Mouse (Mus musculus) limb, embryonic 11.5 days (tissue): ENCODE measurements around the gene Atl1. TPM values are rescaled to one million over a fixed set of nuclear protein-coding genes. Genes with fewer than 3 reads are reported as not detected.

Source experiments
- ATAC-seq: fragments of 200-750 bp; cut with Nextera tagmentation; 2 replicates; pipeline ENCODE4 v1.8.0; 2017; ENCODE audit warnings: low read depth; ENCODE audit not compliant: insufficient number of reproducible peaks, low FRiP score, low TSS enrichment
- DNase-seq: peaks from one replicate; pipeline ENCODE4 v3.0.0-alpha.2; 2015; ENCODE audit warnings: low spot score
- H3K27ac ChIP-seq: fragments of 300-500 bp; sonication (generic); replicated peaks from 2 replicates; pipeline ENCODE4 v1.5.1; 2014; ENCODE audit warnings: low read depth, mild to moderate bottlenecking, low read length
- H3K27me3 ChIP-seq: fragments of 300-500 bp; sonication (generic); 2 replicates; pipeline ENCODE4 v1.6.1; 2014; ENCODE audit warnings: mild to moderate bottlenecking, low read length, mixed read lengths; ENCODE audit not compliant: control insufficient read depth, insufficient read depth
- H3K36me3 ChIP-seq: fragments of 300-500 bp; sonication (generic); 2 replicates; pipeline ENCODE4 v1.6.1; 2014; ENCODE audit warnings: mild to moderate bottlenecking, low read length, moderate library complexity, mixed read lengths; ENCODE audit not compliant: control insufficient read depth, insufficient read depth
- H3K4me1 ChIP-seq: fragments of 300-500 bp; sonication (generic); 2 replicates; pipeline ENCODE4 v1.6.1; 2014; ENCODE audit warnings: low read length, mixed read lengths; ENCODE audit not compliant: control insufficient read depth, insufficient read depth
- H3K4me2 ChIP-seq: fragments of 300-500 bp; sonication (generic); 2 replicates; pipeline ENCODE4 v1.6.1; 2014; ENCODE audit warnings: low read depth, mild to moderate bottlenecking, moderate library complexity; ENCODE audit not compliant: severe bottlenecking
- H3K4me3 ChIP-seq: fragments of 300-500 bp; sonication (generic); 2 replicates; pipeline ENCODE4 v1.5.1; 2014; ENCODE audit warnings: low read depth, low read length
- H3K9ac ChIP-seq: fragments of 300-500 bp; sonication (generic); 2 replicates; pipeline ENCODE4 v1.6.1; 2014; ENCODE audit warnings: mild to moderate bottlenecking, low read length
- H3K9me3 ChIP-seq: fragments of 300-500 bp; sonication (generic); 2 replicates; pipeline ENCODE4 v1.6.1; 2016; ENCODE audit warnings: low read length; ENCODE audit not compliant: control insufficient read depth
- WGBS: fragments of 180-500 bp; shearing (Covaris S2); extraction: QIAGEN DNeasy Blood & Tissue Kit; methylation state at CpG from one replicate; pipeline ENCODE4 v1.1.7; 2014; 5-methylcytosine and 5-hydroxymethylcytosine counted together
- polyA plus RNA-seq: library from polyadenylated mRNA; unstranded; fragments of >200 nt; fragmentation: Nextera tagmentation; extraction: Ambion mirVana; gene quantifications from 2 replicates; pipeline ENCODE4 v1.2.1, GENCODE M21; 2014

The Atl1 gene
- polyA plus RNA-seq, 1 experiment from 2014 or later, result 2.9 TPM

GRCm38 (mm10) chr12:69890051-69890450 is 2.4 kb upstream of the Atl1 start:
- Histone ChIP-seq H3K9me3 (no peaks in the 10 kb centered on the region), H3K27me3 (no peaks in the 10 kb centered on the region), H3K9ac (no peak overlapping the region), H3K36me3 (no peaks in the 10 kb centered on the region), H3K27ac (no peak overlapping the region; the same call in 1 of the 2 replicates), H3K4me2 (no peak overlapping the region), H3K4me3 (no peak overlapping the region), H3K4me1 (0 out of 2 replicates have a peak, but pooled peaks cover 5% of the 10 kb centered on the region)
- DNase-seq, result no peak
- no peak for ATAC-seq
- WGBS, result 68% methylated on average over 6 of the region's 6 CpGs

GRCm38 (mm10) chr12:69890476-69890875 is 1.9 kb upstream of the Atl1 start:
- H3K9ac ChIP-seq, result no peak overlapping the region
- ATAC-seq, result no peak
- 36% methylated on average over 5 of the region's 5 CpGs for WGBS
- H3K4me1 ChIP-seq, result 0 out of 2 replicates have a peak, but pooled peaks cover 5% of the 10 kb centered on the region
- no peak overlapping the region; the same call in 1 of the 2 replicates for H3K27ac ChIP-seq
- no peak overlapping the region for H3K4me2 ChIP-seq
- H3K36me3 ChIP-seq, result no peaks in the 10 kb centered on the region
- no peaks in the 10 kb centered on the region for H3K9me3 ChIP-seq
- no peaks in the 10 kb centered on the region for H3K27me3 ChIP-seq
- no peak for DNase-seq
- no peak overlapping the region for H3K4me3 ChIP-seq

GRCm38 (mm10) chr12:69891721-69892120 is 693 bp upstream of the Atl1 start:
- no peaks in the 10 kb centered on the region for H3K27me3 ChIP-seq
- no peak for DNase-seq
- no peaks in the 10 kb centered on the region for H3K36me3 ChIP-seq
- H3K4me2 ChIP-seq, result peak overlapping the region; percentile 69
- peak overlapping the region; percentile 64 for H3K4me3 ChIP-seq
- H3K4me1 ChIP-seq, result 0 out of 2 replicates have a peak, but pooled peaks cover 5% of the 10 kb centered on the region
- peak overlapping the region; percentile 89 for H3K9ac ChIP-seq
- H3K9me3 ChIP-seq, result no peaks in the 10 kb centered on the region
- WGBS, result 48% methylated on average over 3 of the region's 3 CpGs
- no peak overlapping the region for H3K27ac ChIP-seq
- no peak for ATAC-seq

- WGBS, result 63% methylated on average over 6 of the region's 6 CpGs
- no peak for DNase-seq
- no peak overlapping the region for H3K27ac ChIP-seq
Observed at GRCm38 (mm10) chr12:69893927-69894326, 1.5 kb downstream of the Atl1 start.

GRCm38 (mm10) chr12:69895046-69895445 is 2.6 kb downstream of the Atl1 start:
- H3K27me3 ChIP-seq, result no peaks in the 10 kb centered on the region
- H3K4me3 ChIP-seq, result no peak overlapping the region
- no peak overlapping the region for H3K9ac ChIP-seq
- H3K4me1 ChIP-seq, result 0 out of 2 replicates have a peak, but pooled peaks cover 3% of the 10 kb centered on the region
- 63% methylated on average over 2 of the region's 2 CpGs for WGBS
- H3K36me3 ChIP-seq, result no peaks in the 10 kb centered on the region
- H3K4me2 ChIP-seq, result no peak overlapping the region
- H3K27ac ChIP-seq, result no peak overlapping the region
- no peak for DNase-seq
- no peaks in the 10 kb centered on the region for H3K9me3 ChIP-seq
- no peak for ATAC-seq

More at GRCm38 (mm10) chr12:69893927-69894326, 1.5 kb downstream of the Atl1 start:
- H3K9ac ChIP-seq, result no peak overlapping the region
- 0 out of 2 replicates have a peak, but pooled peaks cover 3% of the 10 kb centered on the region for H3K4me1 ChIP-seq
- H3K4me3 ChIP-seq, result no peak overlapping the region
- H3K36me3 ChIP-seq, result no peaks in the 10 kb centered on the region
- no peak overlapping the region for H3K4me2 ChIP-seq
- no peaks in the 10 kb centered on the region for H3K9me3 ChIP-seq
- no peak for ATAC-seq
- H3K27me3 ChIP-seq, result no peaks in the 10 kb centered on the region

- Histone ChIP-seq H3K27me3 (no peaks in the 10 kb centered on the region), H3K36me3 (no peaks in the 10 kb centered on the region), H3K4me3 (no peak overlapping the region), H3K9me3 (no peaks in the 10 kb centered on the region), H3K9ac (no peak overlapping the region), H3K27ac (no peak overlapping the region), H3K4me2 (no peak overlapping the region), H3K4me1 (no peaks in the 10 kb centered on the region)
- 90% methylated on average over 4 of the region's 4 CpGs for WGBS
- ATAC-seq (no peak), DNase-seq (no peak)
Observed at GRCm38 (mm10) chr12:69898119-69898518, 5.7 kb downstream of the Atl1 start.

- peaks cover 6% of the 10 kb centered on the region; the same call in 1 of the 2 replicates for H3K4me1 ChIP-seq
- WGBS, result 82% methylated on average over 2 of the region's 2 CpGs
- no peak overlapping the region for H3K9ac ChIP-seq
- no peak overlapping the region for H3K4me3 ChIP-seq
- H3K27me3 ChIP-seq, result no peaks in the 10 kb centered on the region
- H3K27ac ChIP-seq, result no peak overlapping the region
- no peaks in the 10 kb centered on the region for H3K36me3 ChIP-seq
- ATAC-seq (no peak), DNase-seq (no peak)
- no peaks in the 10 kb centered on the region for H3K9me3 ChIP-seq
- H3K4me2 ChIP-seq, result no peak overlapping the region
Observed at GRCm38 (mm10) chr12:69904991-69905390, 12.6 kb downstream of the Atl1 start.

GRCm38 (mm10) chr12:69907667-69908510 is 15.5 kb downstream of the Atl1 start:
- Histone ChIP-seq H3K27me3 (no peaks in the 10 kb centered on the region), H3K27ac (no peak overlapping the region), H3K9me3 (no peaks in the 10 kb centered on the region), H3K36me3 (no peaks in the 10 kb centered on the region), H3K4me1 (peaks cover 6% of the 10 kb centered on the region; the same call in 1 of the 2 replicates), H3K4me2 (peak overlapping the region; percentile 60), H3K9ac (peak overlapping the region; percentile 18; the same call in 1 of the 2 replicates), H3K4me3 (peak overlapping the region; percentile 25)
- ATAC-seq, result peak; percentile 68; the same call in 1 of the 2 replicates
- 5% methylated on average over 30 of the region's 30 CpGs for WGBS
- peak; percentile 76 for DNase-seq
